Mouse (Mus musculus): ENCODE data around the gene Slc35f4.

- TF ChIP-seq CTCF (IDR thresholded peaks at IDR 0.05 in 2 of 3, conservative IDR thresholded peaks at IDR 0.05 in 1 of 3; ENCODE audit: control insufficient read depth in 1 of 3, insufficient read depth in 1 of 3, low read depth in 2 of 3, low read length in 3 of 3, poor library complexity in 1 of 3, severe bottlenecking in 1 of 3): no peak
- TF ChIP-seq TCF12 (IDR thresholded peaks at IDR 0.05; ENCODE audit: low read depth, low read length): no peak
- no peak for TF ChIP-seq TBP (IDR thresholded peaks at IDR 0.05; ENCODE audit: low read depth, low read length)
- TF ChIP-seq MEF2A (IDR thresholded peaks at IDR 0.05; ENCODE audit: extremely low read depth, insufficient replicate concordance, low read depth, low read length, poor library complexity, severe bottlenecking): no peak
These were observed 133.4 kb downstream of the Slc35f4 start for GRCm38 (mm10) chr14:49392482-49392881.
